Mouse (Mus musculus) CH12.LX (cell line): ENCODE measurements around the gene Kank3. TPM values are rescaled to one million over a fixed set of nuclear protein-coding genes. Genes with fewer than 3 reads are reported as not detected.

Experiments used
- DNase-seq: peaks from one replicate; pipeline ENCODE4 v3.0.0-alpha.2; 2013; ENCODE audit errors: extremely low read depth
- H3K27ac ChIP-seq: 2 replicates; pipeline ENCODE4 v1.5.1; 2012; ENCODE audit warnings: low read depth, mild to moderate bottlenecking, control low read depth, moderate library complexity; ENCODE audit not compliant: insufficient read depth
- H3K27me3 ChIP-seq: replicated peaks from 2 replicates; pipeline ENCODE3; 2012; ENCODE audit warnings: inconsistent platforms
- H3K36me3 ChIP-seq, 2 experiments: replicated peaks in 1 of 2; 2 replicates each; pipeline versions ENCODE3 to v1.6.1; 2012; ENCODE audit warnings: inconsistent platforms in 1 of 2, low read length in 1 of 2, mild to moderate bottlenecking in 1 of 2, mixed read lengths in 1 of 2, moderate library complexity in 1 of 2; ENCODE audit not compliant: control insufficient read depth in 1 of 2, insufficient read depth in 1 of 2
- H3K4me1 ChIP-seq, 2 experiments: 2 replicates each; pipeline ENCODE4 v1.6.1; 2012; ENCODE audit warnings: inconsistent platforms in 1 of 2, moderate library complexity in 1 of 2; ENCODE audit not compliant: insufficient read depth in 2 of 2, control insufficient read depth in 1 of 2
- H3K4me2 ChIP-seq: 2 replicates; pipeline ENCODE4 v1.6.1; 2012; ENCODE audit warnings: low read depth, mild to moderate bottlenecking, control low read depth; ENCODE audit not compliant: poor library complexity, insufficient read depth, severe bottlenecking
- H3K4me3 ChIP-seq, 3 experiments: fragments of 150-350 bp in 1 of 3; sonication (generic) in 1 of 3; replicated peaks in 1 of 3; 2 replicates each; pipeline versions ENCODE3 to v1.5.1; 2011 to 2012; ENCODE audit warnings: low read depth in 2 of 3, low read length in 2 of 3, mild to moderate bottlenecking in 2 of 3, moderate library complexity in 2 of 3, control low read depth in 1 of 3, improper control_type of control experiment in 1 of 3, inconsistent platforms in 1 of 3, mixed read lengths in 1 of 3; ENCODE audit not compliant: poor library complexity in 1 of 3
- H3K79me2 ChIP-seq: replicated peaks from 2 replicates; pipeline ENCODE4 v1.6.1; 2012; ENCODE audit warnings: mild to moderate bottlenecking, moderate library complexity; ENCODE audit not compliant: control insufficient read depth, poor library complexity, insufficient read depth, severe bottlenecking; ENCODE audit errors: extremely low read depth
- H3K9ac ChIP-seq: 2 replicates; pipeline ENCODE4 v1.6.1; 2012; ENCODE audit warnings: low read depth, mild to moderate bottlenecking, control low read depth, moderate library complexity; ENCODE audit not compliant: insufficient read depth
- H3K9me3 ChIP-seq: replicated peaks from 2 replicates; pipeline ENCODE3; 2012; ENCODE audit warnings: low read length, inconsistent platforms, mixed read lengths
- CHD2 ChIP-seq: IDR thresholded peaks from 2 replicates; pipeline ENCODE4 v1.6.1; 2011; ENCODE audit warnings: low read length, improper control_type of control experiment
- CTCF ChIP-seq, 2 experiments: IDR thresholded peaks in 1 of 2; conservative IDR thresholded peaks in 1 of 2; 2 replicates each; pipeline ENCODE4 v1.5.1; 2011 to 2012; ENCODE audit warnings: low read depth in 2 of 2, low read length in 2 of 2, improper control_type of control experiment in 1 of 2, inconsistent platforms in 1 of 2, mild to moderate bottlenecking in 1 of 2, moderate library complexity in 1 of 2
- EP300 ChIP-seq: IDR thresholded peaks from 2 replicates; pipeline ENCODE4 v1.6.1; 2011; ENCODE audit warnings: low read length, improper control_type of control experiment
- ETS1 ChIP-seq: conservative IDR thresholded peaks from 2 replicates; pipeline ENCODE4 v1.6.1; 2012; ENCODE audit warnings: low read depth, mild to moderate bottlenecking, inconsistent platforms, low read length, improper control_type of control experiment, moderate library complexity
- GABPA ChIP-seq: IDR thresholded peaks from 2 replicates; pipeline ENCODE4 v1.6.1; 2012; ENCODE audit warnings: low read depth, low read length, improper control_type of control experiment, inconsistent platforms; ENCODE audit not compliant: insufficient replicate concordance
- IRF4 ChIP-seq: IDR thresholded peaks from 2 replicates; pipeline ENCODE4 v1.6.1; 2014; ENCODE audit warnings: low read depth, mild to moderate bottlenecking, inconsistent platforms, low read length, improper control_type of control experiment
- JUN ChIP-seq: IDR thresholded peaks from 2 replicates; pipeline ENCODE4 v1.6.1; 2011; ENCODE audit warnings: low read depth, mild to moderate bottlenecking, low read length, improper control_type of control experiment, moderate library complexity; ENCODE audit not compliant: insufficient read depth
- KAT2A ChIP-seq: IDR thresholded peaks from 2 replicates; pipeline ENCODE4 v1.6.1; 2012; ENCODE audit warnings: low read length, improper control_type of control experiment, inconsistent platforms; ENCODE audit not compliant: insufficient replicate concordance
- MAX ChIP-seq: IDR thresholded peaks from 2 replicates; pipeline ENCODE4 v1.6.1; 2011; ENCODE audit warnings: low read length, improper control_type of control experiment
- MAZ ChIP-seq: IDR thresholded peaks from 2 replicates; pipeline ENCODE4 v1.6.1; 2012; ENCODE audit warnings: low read depth, mild to moderate bottlenecking, inconsistent platforms, low read length, improper control_type of control experiment, moderate library complexity
- MEF2A ChIP-seq: IDR thresholded peaks from 2 replicates; pipeline ENCODE4 v1.6.1; 2014; ENCODE audit warnings: low read depth, mild to moderate bottlenecking, inconsistent platforms, low read length, improper control_type of control experiment, borderline replicate concordance
- MXI1 ChIP-seq: IDR thresholded peaks from 2 replicates; pipeline ENCODE4 v1.6.1; 2011; ENCODE audit warnings: mild to moderate bottlenecking, low read depth, low read length, improper control_type of control experiment
- MYC ChIP-seq: IDR thresholded peaks from 2 replicates; pipeline ENCODE4 v1.6.1; 2011; ENCODE audit warnings: low read depth, mild to moderate bottlenecking, improper control_type of control experiment, low read length
- NELFE ChIP-seq: IDR thresholded peaks from 2 replicates; pipeline ENCODE4 v1.6.1; 2011; ENCODE audit warnings: low read depth, low read length, improper control_type of control experiment
- POLR2A ChIP-seq: IDR thresholded peaks from 2 replicates; pipeline ENCODE4 v1.6.1; 2011; ENCODE audit warnings: low read depth, mild to moderate bottlenecking, improper control_type of control experiment, low read length
- POLR2AphosphoS2 ChIP-seq: IDR thresholded peaks from 2 replicates; pipeline ENCODE4 v1.6.1; 2011; ENCODE audit warnings: low read depth, low read length, improper control_type of control experiment
- SIN3A ChIP-seq: IDR thresholded peaks from 2 replicates; pipeline ENCODE4 v1.6.1; 2012; ENCODE audit warnings: low read length, improper control_type of control experiment, inconsistent platforms
- SMC3 ChIP-seq: IDR thresholded peaks from 2 replicates; pipeline ENCODE4 v1.6.1; 2011; ENCODE audit warnings: low read depth, low read length, improper control_type of control experiment
- TBP ChIP-seq: conservative IDR thresholded peaks from 2 replicates; pipeline ENCODE4 v1.6.1; 2011; ENCODE audit warnings: low read depth, low read length, improper control_type of control experiment
- TCF12 ChIP-seq: IDR thresholded peaks from 2 replicates; pipeline ENCODE4 v1.6.1; 2014; ENCODE audit warnings: low read depth, mild to moderate bottlenecking, inconsistent platforms, low read length, improper control_type of control experiment
- UBTF ChIP-seq: IDR thresholded peaks from 2 replicates; pipeline ENCODE4 v1.6.1; 2012; ENCODE audit warnings: low read depth, mild to moderate bottlenecking, inconsistent platforms, low read length, improper control_type of control experiment, moderate library complexity
- ZC3H11A ChIP-seq: IDR thresholded peaks from 2 replicates; pipeline ENCODE4 v1.6.1; 2012; ENCODE audit warnings: low read depth, mild to moderate bottlenecking, inconsistent platforms, low read length, improper control_type of control experiment
- ZKSCAN1 ChIP-seq: IDR thresholded peaks from 2 replicates; pipeline ENCODE4 v1.6.1; 2012; ENCODE audit warnings: low read depth, inconsistent platforms, low read length, improper control_type of control experiment, borderline replicate concordance
- dilution Hi-C: fragments of 300-500 bp; cut with MboI; formaldehyde crosslinking; loops from 2 replicates; pipeline ENCODE4 v1.14.3; 2020; ENCODE audit warnings: low sequenced_read_pairs; ENCODE audit not compliant: extremely low pct_unique_long_range_greater_than_20kb, extremely low pct_ligation_motif_present
- in situ Hi-C: fragments of 300-500 bp; cut with MboI; formaldehyde crosslinking; loops from 3 replicates; pipeline ENCODE4 v1.14.3; 2019; ENCODE audit warnings: low sequenced_read_pairs, low pct_ligation_motif_present, low pct_unique_long_range_greater_than_20kb, mixed read lengths
- polyA plus RNA-seq: library from polyadenylated mRNA; unstranded; fragments of >175 nt; gene quantifications from 2 replicates; pipeline ENCODE4 v1.2.1, GENCODE M21; 2012; ENCODE audit warnings: low read depth; ENCODE audit not compliant: insufficient read length
- total RNA-seq, 2 experiments: library from RNA; depleted of rRNA; stranded (reverse); fragments of 300-350 nt in 1 of 2; fragments of >200 nt in 1 of 2; gene quantifications; 2 replicates each; pipeline ENCODE4 v1.2.3; 2012 to 2014

The Kank3 gene
- total and polyA plus RNA-seq, 3 experiments, result 0.50 to 15.7 (median 1.8) TPM

GRCm38 (mm10) chr17:33783408-33783807 is 26.9 kb upstream of the Kank3 start:
- peaks cover 13 to 30% of the 10 kb centered on the region in 2 experiments for H3K4me1 ChIP-seq
- TF ChIP-seq KAT2A, result no peak
- no peak for TF ChIP-seq ZKSCAN1
- no peaks in the 10 kb centered on the region for H3K9me3 ChIP-seq
- in situ Hi-C loops, result no loop called here
- dilution Hi-C loops, result no loop called here
- H3K9ac ChIP-seq, result no peak overlapping the region
- DNase-seq, result no peak
- no peak overlapping the region for H3K4me2 ChIP-seq
- H3K4me3 ChIP-seq, result no peak overlapping the region
- H3K79me2 ChIP-seq, result no peaks in the 10 kb centered on the region
- no peak overlapping the region for H3K27ac ChIP-seq
- H3K36me3 ChIP-seq, result peaks cover 2 to 9% of the 10 kb centered on the region in 2 experiments
- peaks cover 18% of the 10 kb centered on the region for H3K27me3 ChIP-seq

DNA sequence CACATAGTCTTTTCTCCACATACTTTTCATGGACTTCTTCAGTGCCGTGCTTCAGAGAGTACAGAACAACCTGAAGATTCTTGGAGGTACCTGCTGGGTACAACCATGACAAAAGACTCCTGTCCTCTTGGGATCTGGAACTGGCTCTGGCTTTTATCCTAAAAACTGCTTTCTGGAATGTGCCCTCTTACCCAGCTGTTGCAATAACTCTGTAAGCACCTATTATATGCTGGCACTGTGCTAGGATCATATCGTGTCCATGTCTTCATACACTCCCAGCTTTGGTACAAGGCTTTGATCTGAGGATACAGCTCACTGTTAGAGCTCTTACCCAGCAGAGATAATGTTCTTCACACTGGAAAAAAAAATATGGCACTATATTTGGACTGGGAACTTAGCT is 25.4 kb upstream of the Kank3 start:
- dilution Hi-C loops, result no loop called here

DNA sequence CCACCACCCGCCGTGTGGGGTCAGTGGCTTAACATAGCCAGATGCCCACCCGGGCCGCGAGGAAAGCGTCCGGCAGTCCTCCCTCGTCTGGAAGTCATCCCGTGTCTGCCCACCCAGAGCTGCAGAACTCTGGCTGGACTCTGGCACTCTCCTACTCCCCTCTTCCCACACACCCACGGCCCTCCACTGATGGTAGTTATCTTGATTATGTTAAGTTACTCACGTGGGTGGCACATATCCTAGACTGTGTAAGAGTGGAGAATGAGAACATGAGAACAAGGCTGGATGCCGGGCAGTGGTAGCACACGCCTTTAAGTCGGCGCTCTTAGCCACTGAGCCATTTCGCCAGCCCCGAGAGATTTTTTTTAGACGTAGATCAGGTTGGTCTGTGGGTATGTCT is 23.9 kb upstream of the Kank3 start:
- no peak for TF ChIP-seq ETS1
- no peak for TF ChIP-seq CTCF (conservative IDR thresholded peaks at IDR 0.05 in 1 of 2, IDR thresholded peaks at IDR 0.05 in 1 of 2; ENCODE audit: low read depth in 2 of 2, low read length in 2 of 2)
- no peak for TF ChIP-seq TBP
- no peak for TF ChIP-seq SMC3
- TF ChIP-seq IRF4, result no peak
- TF ChIP-seq MXI1, result no peak
- no peak for TF ChIP-seq GABPA
- TF ChIP-seq MYC, result no peak
- TF ChIP-seq ZC3H11A, result no peak
- TF ChIP-seq, all 38 proteins: peak for 0
- Histone ChIP-seq H3K27ac (no peak overlapping the region), H3K4me2 (no peak overlapping the region), H3K4me1 (peaks cover 5 to 8% of the 10 kb centered on the region in 2 experiments; a peak in 3 of 4 replicates), H3K79me2 (no peaks in the 10 kb centered on the region), H3K4me3 (no peak overlapping the region), H3K9me3 (no peaks in the 10 kb centered on the region), H3K27me3 (peaks cover 22% of the 10 kb centered on the region), H3K36me3 (no peaks in the 10 kb centered on the region), H3K9ac (no peak overlapping the region)
- dilution Hi-C loops, result no loop called here
- in situ Hi-C loops, result no loop called here
- no peak for DNase-seq

More for the DNA sequence above, 25.4 kb upstream of the Kank3 start:
- TF ChIP-seq SIN3A (no peak), KAT2A (no peak), SMC3 (no peak), UBTF (no peak), POLR2A (no peak), ZC3H11A (no peak), MAX (no peak), MEF2A (no peak), NELFE (no peak), MYC (no peak), TCF12 (no peak), JUN (no peak), POLR2AphosphoS2 (no peak), CHD2 (no peak), ETS1 (no peak), MXI1 (no peak), MAZ (no peak), EP300 (no peak)
- TF ChIP-seq, all 38 proteins: peak for 0
- Histone ChIP-seq H3K4me2 (no peak overlapping the region), H3K4me3 (no peak overlapping the region), H3K9me3 (no peaks in the 10 kb centered on the region), H3K27ac (no peak overlapping the region), H3K79me2 (no peaks in the 10 kb centered on the region), H3K36me3 (no peaks in the 10 kb centered on the region), H3K27me3 (peaks cover 22% of the 10 kb centered on the region), H3K9ac (no peak overlapping the region), H3K4me1 (peaks cover 8 to 18% of the 10 kb centered on the region in 2 experiments; a peak in 3 of 4 replicates)
- DNase-seq, result no peak
- in situ Hi-C loops, result no loop called here
